Mouse (Mus musculus): ENCODE data around the gene Coro1c. TPM values are rescaled to one million over a fixed set of nuclear protein-coding genes. Genes with fewer than 3 reads are reported as not detected.
"Not testable (repeated sequence)": the region's sequence is repeated elsewhere in the genome, so short reads cannot be mapped to it uniquely, and the experiment has no call there.

The Coro1c gene
- total RNA-seq, 1 experiment from 2014 or later = 52.9 TPM

DNA sequence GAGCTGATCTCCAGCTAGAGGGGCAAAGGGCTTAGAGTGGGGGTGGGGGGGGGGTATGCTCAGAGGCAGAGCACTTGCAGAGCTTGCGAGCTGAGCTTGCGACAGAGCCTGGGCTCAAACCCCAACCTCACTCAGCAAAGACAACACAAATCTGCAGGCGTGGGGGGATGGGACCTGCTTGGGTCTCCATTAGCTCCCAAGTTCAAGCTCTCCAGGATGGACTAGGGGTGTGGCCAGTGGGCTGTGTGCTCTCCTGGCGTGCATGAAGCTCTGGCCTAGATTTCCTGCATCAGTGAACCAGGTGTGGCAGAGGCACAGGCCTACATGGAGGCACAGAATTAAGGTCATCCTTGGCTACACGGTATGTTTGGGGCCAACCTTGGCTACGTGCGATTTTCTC lies 80.1 kb downstream of the Coro1c start:
- no peak for DNase-seq

DNA sequence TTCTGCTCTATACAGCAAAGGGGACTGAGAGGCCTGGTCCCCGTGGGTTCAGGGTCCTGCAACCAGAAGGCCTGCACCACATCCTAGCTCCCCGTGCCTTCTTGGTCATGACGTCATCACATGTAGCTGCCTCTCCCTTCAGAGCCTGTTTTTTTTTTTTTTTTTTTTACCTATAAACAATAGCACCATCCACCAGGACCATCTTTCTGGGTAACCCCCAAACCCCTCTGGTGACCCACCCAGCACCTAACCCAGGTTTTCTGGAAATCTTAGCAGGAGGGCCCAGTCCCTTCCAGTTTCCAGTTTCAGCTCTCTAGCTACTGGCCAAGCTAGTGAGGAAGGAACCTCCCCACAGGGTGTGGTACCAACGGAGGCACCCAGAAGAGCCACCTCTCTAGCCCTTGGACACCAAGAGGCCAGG lies 80.6 kb downstream of the Coro1c start:
- DNase-seq = no peak

DNA sequence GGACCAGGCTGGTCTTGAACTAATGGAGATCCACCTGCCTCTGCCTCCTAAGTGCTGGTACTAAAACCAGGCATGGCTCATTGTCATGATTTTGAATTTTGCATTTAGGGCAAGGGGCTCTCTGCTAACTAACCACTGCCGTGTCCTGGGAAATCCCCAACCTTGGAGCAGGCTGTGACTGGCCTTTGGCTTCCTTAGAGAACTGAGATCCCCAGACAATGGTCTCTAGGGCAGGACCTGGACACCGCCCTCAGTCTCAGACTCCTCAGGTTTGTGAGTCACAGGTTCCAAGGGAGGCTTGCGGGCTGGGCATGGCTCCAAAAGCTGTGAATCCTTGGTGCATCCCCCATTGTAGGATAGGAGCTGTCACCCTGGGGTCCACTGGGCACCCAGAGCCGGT lies 81.9 kb downstream of the Coro1c start:
- DNase-seq = no peak

DNA sequence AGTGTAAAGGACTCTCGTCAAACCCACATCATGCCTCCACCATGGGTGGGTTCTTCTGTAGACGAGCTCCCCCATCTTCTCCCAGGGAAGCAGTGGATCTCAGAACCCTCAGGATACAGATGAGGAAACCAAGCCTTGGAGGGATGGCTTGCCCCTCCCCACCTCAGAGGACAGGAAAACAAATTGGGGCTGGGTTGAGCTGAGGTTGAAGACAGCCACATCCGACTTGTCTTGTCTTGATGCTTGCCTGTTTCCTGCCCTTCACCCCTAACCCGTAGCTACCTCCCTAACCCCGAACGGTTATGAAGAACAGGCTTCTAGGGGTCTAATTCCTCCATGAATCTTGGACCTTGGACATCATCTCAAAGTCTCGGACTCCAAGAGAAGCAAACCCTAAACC lies 83.0 kb downstream of the Coro1c start:
- DNase-seq = no peak

DNA sequence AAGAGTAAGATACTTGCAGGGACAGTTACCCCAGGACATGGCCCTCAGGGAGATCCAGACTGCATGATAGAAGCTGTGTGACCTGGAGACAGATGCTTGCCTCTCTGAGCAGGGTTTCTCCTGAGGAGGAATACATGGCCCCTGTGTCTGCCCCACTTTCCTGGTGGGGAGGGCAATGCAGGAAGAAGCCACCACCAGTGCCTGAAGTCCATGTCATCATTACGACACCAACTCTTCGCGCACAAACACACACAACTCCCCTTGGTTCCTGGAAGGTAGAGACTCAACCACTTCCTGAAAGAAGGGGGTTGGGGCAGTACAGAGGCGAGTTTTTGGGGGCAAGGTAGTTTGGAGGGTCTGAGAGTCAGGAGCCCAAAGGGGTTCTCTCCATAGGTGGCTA lies 84.3 kb downstream of the Coro1c start:
- no peak for DNase-seq

DNA sequence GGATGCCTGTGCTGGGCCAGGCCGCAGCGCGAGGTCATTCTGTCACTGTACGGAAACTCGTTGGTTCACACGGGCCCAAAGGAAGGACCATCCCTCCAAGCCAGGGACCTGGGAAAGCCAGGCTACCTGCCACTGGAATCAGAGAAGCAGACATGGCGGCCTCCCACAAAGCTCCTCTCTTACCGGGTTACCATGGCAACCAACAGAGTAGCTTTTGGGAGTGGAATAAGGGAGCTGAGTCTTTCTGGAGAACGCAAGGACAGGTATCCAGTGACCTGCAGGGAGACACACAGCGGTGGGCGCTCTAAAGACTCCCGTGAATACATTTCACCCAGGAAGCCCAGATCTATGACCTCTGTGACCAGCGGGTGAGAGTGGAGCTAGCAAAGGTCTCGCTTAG lies 90.0 kb downstream of the Coro1c start:
- DNase-seq = no peak

DNA sequence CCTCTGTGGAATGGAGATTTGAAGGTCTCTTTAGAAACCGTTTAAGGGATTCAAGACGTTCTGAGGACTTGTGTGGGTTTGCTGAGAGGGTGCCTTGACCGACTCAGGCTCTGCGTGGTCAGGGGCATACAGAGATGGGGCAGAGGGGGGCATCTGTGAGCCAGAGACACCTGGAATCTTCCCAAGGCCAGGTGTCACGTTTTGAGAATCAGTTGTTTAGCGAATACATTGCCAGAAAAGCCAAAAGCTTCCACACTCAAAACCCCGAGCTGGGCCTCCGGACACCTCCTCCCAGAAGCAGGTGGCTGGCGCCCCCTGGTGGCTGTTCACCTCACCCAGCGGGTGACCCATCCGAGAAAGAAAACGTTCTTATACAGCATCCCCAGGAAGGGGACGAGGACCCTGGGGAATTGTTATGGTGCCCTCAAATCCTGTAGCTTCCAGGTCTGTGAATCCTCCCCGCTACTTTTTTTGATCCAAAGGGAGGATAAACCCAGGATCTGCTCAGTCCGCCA lies 92.9 kb downstream of the Coro1c start:
- peak; percentile 93 for DNase-seq

DNA sequence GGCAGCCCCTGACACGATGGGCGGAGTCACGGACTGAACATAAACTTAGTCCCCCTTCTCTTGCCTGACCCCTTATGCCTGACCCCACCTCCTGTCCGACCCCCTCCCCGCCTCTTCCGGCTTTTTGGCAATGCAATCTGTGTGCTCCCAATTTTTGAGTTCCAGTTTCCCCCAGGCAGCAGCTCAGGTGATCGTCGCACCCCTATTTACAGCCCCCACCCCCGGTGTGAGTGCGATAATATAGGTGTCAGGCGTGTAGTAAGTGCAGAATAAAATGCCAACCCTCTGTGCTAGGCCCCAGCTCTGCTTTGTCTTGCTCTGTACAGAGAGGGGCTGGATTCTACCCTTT lies 93.5 kb downstream of the Coro1c start:
- DNase-seq = no peak

DNA sequence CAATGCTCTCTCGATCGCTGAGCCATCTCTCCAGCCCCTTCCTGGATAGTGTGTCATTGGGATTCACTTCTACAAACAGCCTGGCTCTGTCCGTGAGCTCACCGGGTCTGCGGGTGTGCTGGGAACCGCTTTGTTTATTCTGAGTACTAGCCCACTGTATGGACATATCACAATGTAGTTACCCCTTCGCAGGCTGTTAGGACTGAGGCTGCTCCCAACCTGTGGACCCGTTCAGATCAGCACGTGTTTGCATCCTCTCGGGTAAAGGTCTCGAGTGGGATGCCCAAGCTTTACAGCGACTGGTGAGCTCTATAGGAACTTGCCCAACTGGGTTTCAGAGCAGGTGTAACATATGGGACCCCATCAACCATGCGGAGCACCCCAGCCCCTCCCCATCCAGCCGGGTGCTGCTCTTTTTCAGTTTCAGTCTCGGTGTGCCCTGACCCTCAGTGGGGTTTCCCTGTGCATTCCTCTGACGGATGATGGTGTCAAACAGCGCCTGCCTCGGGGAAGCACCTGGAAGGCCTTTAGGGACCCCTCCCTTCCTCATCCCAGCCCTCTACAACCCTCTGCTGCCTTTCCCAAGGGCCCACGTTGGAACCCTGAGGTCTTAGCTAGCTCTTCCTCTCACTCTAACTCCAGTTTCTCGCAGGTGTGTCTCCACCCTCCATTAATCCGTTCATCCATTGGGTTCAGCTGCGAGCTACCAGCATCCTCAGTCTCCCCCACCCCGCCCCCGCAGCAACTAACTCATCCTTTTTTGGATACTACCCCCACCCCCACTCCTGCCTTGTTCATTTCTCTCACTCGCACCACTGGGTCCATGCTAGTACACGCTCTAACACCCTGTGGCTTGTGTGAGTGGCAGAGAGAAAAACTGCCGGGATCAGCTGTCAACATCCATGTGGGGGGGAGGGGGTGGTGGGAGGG lies 94.2 kb downstream of the Coro1c start:
- no peak for DNase-seq

DNA sequence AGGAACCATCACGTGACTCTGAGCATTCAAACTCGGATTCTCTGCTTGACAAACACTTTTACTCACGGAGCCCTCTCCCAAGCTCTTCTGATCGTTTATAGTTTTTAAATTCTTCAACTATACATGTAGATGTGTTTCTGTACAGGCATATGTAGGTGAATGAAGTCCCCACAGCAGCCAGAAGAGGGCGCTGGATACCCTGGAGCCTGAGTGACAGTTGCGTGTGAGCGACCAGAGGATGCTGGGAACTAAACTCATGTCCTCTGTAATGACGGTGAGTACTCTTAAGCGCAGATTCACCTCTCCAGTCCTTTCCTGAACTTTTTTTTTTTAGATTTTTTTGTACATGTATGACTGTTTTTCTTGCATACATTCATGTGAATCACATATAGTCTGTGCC lies 95.0 kb downstream of the Coro1c start:
- no peak for DNase-seq

DNA sequence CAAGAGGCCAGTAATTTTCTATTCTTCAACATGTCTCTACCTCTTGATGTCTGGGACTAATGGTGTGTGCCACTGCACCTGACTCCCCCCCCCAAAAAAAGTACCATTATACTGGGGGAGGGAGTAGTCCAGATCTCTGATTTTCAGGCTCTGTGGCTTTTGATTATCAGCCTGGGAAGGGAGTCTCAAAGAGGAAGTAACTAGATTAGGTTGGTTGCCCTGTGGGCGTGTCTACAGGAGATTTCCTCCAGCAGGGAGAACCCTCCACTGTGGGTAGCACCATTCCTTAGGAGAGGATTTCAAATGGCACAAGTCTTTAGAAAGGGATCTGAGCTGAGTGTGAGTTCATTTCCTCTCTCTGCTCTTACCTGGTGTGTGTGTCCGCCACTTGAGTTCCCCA lies 95.9 kb downstream of the Coro1c start:
- DNase-seq = no peak

DNA sequence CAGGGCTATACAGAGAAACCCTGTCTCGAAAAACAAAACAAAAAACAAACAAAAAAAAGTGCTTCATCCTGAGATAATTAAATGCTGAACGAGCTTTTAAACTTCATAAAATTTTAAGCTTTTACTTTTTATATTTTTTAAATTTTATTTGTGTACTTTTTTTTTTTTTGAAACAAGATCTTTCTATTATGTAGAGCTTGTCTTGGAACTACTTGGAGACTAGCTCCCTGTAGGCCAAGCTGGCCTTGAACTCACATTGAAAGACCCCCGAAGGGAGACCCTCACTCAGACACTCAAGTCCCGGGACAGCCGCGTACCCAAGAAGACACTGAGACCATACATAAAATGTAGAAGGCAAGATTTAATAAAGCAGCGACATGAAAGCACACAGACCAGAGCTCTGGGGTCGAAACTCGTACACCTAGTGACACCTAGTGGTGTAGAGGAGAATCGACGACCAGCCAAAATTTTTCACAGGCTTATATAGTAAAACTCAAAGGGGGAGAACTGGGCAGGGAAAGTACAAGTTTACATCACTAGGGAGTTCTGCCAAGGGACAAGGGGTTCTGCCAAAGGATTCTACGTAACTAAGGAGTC lies 96.6 kb downstream of the Coro1c start:
- DNase-seq = not testable (repeated sequence)

DNA sequence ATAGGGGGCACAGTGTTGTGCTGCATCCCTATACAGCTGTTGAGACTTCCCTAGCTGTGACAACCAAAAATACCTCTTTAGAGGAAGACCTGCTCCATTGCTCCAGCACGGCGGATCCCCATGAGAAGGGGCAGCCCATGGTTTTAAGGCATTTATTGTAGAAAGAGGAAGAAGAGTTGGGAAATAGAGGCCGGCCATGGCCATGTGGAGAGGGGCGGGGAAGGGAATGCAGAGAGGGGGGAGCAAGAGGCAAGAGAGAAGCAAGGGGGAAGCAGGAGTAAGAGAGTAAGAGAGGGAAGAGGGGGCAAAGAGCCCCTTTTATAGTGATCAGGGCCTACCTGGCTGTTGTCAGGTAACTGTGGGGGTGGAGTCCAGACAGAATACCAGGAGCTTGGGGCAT lies 98.4 kb downstream of the Coro1c start:
- no peak for DNase-seq

DNA sequence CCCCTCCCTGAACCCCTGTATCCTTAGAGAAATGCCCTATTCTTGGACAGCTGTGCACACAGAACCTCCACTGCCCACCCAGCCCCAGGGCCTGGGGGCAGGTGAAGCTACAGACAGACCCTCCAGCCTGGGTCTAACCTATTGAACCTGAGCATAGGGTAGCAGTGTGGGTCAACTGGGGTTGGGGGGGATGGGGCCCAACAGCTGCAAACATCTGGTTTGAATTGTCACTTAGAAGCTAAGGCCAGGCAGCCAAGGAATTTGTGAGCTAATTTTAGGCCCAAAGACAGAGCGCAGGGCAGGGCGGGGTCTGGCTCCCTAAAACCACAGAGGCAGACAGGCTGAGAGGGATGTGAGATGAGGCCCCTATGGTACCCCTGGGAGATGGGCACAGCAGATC lies 100.4 kb downstream of the Coro1c start:
- no peak for DNase-seq

DNA sequence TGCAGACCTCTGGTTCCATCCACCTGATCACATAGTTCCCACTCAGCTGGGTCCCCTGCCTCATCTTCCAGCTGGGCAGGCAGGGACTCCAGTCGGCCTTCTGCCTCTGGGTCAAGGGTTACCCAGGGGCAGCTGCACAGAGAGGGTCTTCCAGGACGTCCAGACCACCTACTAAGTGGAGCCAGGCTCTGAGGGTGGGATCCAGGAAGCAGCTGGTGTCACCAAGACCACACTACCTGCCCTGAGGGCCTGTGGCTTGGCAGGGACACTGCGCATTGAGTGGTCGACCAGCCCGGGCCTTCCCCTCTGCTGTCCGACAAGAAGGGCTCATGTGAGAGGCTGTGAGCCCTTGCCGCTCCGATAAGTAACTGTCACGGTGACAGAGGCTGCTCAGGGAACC lies 100.8 kb downstream of the Coro1c start:
- DNase-seq = no peak

DNA sequence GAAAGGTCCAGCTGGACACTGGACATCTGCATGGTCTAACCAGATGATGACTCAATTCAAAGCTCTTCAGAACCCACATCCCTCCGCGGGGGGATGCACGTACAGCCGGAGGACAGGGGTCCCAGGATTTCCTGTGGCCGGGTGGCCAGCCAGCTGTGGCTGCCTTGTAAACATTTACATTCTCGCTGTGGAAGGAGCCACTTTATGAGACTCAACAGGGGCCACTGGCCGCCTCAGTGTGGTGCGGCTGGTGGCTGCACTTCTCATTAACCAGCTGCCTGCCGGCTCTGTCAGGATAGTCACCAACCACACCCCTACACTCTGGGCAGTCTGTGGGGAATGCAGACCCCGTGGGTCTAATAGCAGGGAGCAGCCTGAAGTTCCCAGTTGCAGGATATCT lies 102.1 kb downstream of the Coro1c start:
- no peak for DNase-seq

DNA sequence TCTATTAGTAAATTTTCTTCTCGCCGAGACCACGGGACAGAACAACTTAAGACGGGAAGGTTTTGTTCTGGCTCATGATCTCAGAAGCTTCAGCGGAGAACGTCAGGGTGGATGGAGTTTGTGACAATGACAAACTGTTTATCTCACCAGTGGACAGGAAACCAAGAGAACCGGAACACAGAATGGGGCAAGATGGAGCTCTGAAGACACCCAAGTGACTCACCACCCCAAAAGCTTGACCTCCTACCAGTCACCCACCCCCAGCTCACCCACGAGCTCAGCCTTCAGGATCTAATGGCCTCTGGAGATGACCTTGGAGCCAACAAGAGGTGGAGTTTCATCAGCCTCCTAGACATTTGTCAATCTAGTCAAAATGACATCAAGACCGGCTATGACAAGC lies 103.3 kb downstream of the Coro1c start:
- DNase-seq = no peak

DNA sequence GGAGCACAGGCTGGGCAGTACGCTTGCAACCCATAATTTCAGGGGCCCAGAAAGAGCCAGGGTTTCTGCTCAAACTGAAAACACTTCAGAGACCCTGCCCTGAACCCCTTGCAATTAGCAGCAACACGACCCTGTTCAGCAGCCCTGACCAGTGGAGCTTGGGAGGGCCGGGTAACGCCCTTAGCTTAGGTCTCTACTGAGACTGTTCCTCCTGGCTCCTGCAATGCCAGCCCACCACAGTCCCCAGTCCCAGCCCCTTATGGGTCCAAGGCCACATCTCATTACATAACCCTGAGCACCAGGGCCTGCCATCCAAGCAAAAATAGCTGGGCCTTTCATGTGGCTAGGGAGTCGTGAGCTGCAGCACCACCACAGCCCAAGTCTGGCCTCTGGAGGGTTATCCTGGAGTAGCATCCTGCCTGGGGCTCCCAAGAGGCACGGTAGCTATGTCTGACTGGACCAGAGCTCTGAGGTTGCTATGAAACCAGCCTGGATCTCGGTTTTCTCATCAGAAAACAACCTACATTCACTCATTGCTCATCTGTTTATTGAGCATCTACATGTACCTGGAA lies 104.1 kb downstream of the Coro1c start:
- no peak for DNase-seq

DNA sequence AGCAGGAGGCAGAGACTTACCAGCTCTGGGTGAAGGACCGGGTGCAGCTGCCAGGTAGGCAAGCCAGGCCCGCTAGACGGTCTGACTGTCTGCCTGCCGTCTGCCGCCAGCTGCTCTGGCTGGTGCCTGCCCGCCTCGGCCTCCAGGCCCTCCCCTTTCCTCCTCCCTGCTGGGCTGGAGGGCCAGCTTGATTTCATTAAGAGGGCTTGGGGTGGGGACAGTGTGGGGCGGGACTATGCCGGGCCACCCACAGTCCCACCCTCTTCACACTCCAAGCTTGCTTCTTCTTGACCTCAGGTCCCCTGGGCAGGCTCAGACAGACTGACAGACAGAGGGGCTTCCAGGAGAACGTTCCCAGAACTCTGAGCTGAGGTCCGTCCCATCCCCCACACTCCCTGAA lies 108.3 kb downstream of the Coro1c start, which contains the start of gene Tmem119:
TSS of gene Tmem119 (minus strand) at position 237 of the 400 bp plus-strand sequence.
- peak; percentile 73 for DNase-seq

DNA sequence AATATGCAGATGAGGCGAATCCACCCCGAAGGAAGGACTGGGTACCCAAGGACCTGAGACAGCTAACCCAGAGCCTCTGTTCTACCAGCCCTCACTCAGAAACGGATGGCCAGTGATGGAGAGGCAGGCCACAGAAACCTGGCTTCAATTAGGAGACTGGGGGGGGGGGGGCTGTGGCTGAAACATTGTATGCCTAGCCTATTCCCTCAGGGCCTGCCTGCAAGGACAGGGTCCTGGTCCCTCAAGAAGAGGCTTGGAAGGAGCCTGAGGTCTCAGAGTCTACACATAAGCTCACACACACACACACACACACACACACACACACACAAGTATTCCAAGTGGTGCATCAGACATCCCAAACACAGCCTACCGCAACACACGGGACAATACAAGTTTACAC lies 108.9 kb downstream of the Coro1c start:
- DNase-seq = no peak

DNA sequence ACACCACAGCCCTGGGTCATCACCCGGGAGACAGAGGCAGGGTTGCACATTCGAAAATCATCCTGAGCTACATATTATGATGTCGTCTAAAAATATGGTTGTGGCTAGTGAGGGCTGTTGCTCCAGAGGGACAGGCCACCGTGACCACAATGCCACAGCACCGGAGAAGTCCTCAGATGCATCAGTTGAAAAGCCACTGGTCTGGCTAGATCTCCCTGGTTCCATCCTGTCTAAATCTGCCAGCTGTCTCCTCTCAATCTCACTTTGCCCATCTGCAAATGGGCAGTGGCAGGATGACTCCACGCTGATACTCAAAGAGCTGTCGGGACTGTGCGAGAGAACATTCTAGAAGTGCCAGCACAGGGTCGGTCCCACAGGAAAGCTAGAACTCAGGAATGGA lies 110.0 kb downstream of the Coro1c start:
- no peak for DNase-seq

DNA sequence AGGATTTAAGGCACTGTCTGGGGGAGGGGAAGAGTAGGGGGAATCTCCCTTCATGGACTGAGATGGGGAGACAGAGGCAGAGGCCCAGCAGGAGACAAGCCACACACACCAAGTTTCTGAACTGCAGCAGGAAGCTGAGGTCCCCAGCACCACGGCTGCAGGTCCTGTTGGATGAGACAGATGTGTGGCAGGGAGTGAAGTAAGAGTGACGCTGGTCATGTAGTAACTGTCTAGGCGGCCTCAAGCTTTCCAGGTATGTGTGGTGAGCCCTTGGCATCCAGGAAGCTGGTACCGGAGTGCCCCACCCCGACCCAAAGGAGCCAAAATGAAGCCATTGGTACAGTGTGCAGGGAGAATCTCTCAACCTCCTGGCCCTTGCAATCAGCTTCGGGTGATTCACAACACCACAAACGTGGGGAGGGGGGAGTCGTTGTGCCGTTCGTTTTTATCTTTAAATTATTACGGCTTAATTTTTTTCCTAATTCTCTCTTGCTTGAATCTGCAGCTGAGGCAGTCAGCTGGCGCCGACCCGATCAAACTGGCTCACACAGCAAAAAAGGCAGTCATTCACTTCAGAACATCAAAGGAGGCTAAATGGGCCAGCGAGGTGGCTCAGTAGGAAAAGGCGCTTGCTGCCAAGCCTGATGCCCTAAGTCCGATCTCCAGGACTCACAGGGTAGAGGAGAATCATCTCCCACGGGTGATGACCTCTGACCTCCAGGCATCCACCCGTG lies 111.2 kb downstream of the Coro1c start:
- no peak for DNase-seq
